Mouse (Mus musculus): ENCODE measurements around the gene Zc3h4. TPM values are rescaled to one million over a fixed set of nuclear protein-coding genes. Genes with fewer than 3 reads are reported as not detected.
A peak's percentile ranks its signal among the peaks of the same experiment; 100 is the strongest.

Zc3h4 gene
- total and polyA plus RNA-seq, 3 experiments = 32.9 to 71.8 (median 59.4) TPM

GRCm38 (mm10) chr7:16452587-16453073 lies 51.9 kb downstream of the Zc3h4 start, which contains the start of gene Tmem160 (continued):
- no peak for TF ChIP-seq ZNF384 (IDR thresholded peaks at IDR 0.05; ENCODE audit: low read depth, low read length)
- TF ChIP-seq BHLHE40 (IDR thresholded peaks at IDR 0.05; ENCODE audit: borderline replicate concordance, low read depth, low read length) = no peak
- TF ChIP-seq ZKSCAN1 (IDR thresholded peaks at IDR 0.05; ENCODE audit: low read depth, low read length) = no peak
- TF ChIP-seq E2F4 (IDR thresholded peaks at IDR 0.05; ENCODE audit: borderline replicate concordance, low read depth, low read length) = no peak
- TF ChIP-seq HCFC1 (IDR thresholded peaks at IDR 0.05; ENCODE audit: low read depth, low read length) = peak; percentile 99
- no peak for TF ChIP-seq CHD1 (IDR thresholded peaks at IDR 0.05; ENCODE audit: low read depth, low read length)
- no peak for TF ChIP-seq MAFK (IDR thresholded peaks at IDR 0.05; ENCODE audit: borderline replicate concordance, low read depth, low read length)
- no peak for TF ChIP-seq JUND (IDR thresholded peaks at IDR 0.05; ENCODE audit: low read depth, low read length)
- no peak for TF ChIP-seq UBTF (IDR thresholded peaks at IDR 0.05; ENCODE audit: borderline replicate concordance, insufficient read depth, low read depth, low read length)
- peak; percentile 80 for TF ChIP-seq SIN3A (IDR thresholded peaks at IDR 0.05; ENCODE audit: low read length)
- 0 out of 2 replicates have a peak, but pooled peaks have one; percentile 59 for TF ChIP-seq TBP (IDR thresholded peaks at IDR 0.05; ENCODE audit: low read depth, low read length)
- TF ChIP-seq ZMIZ1 (IDR thresholded peaks at IDR 0.05; ENCODE audit: low read depth, low read length) = no peak
- peak; percentile 81 for TF ChIP-seq ELF1 (IDR thresholded peaks at IDR 0.05; ENCODE audit: low read depth, low read length)
- peak; percentile 69 for TF ChIP-seq CHD2 (IDR thresholded peaks at IDR 0.05; ENCODE audit: low read length)
- no peak for TF ChIP-seq MXI1 (IDR thresholded peaks at IDR 0.05; ENCODE audit: low read depth, low read length)
- TF ChIP-seq MYC (IDR thresholded peaks at IDR 0.05; ENCODE audit: low read depth, low read length) = peak; percentile 38; the same call in 1 of the 2 replicates
- TF ChIP-seq GABPA (IDR thresholded peaks at IDR 0.05; ENCODE audit: low read depth, low read length) = no peak
- TF ChIP-seq MAX (IDR thresholded peaks at IDR 0.05; ENCODE audit: low read length) = no peak

GRCm38 (mm10) chr7:16453118-16453711 lies 52.5 kb downstream of the Zc3h4 start:
- peak overlapping the region; percentile 72 for H3K9ac ChIP-seq (ENCODE audit: control insufficient read depth, low read depth, low read length, poor library complexity, severe bottlenecking)
- H3K36me3 ChIP-seq (ENCODE audit: control insufficient read depth in 1 of 2, insufficient read depth in 2 of 2, low read length in 2 of 2) = peaks cover 0 to 5% of the 10 kb centered on the region in 2 experiments; a peak in 2 of 4 replicates
- H3K79me2 ChIP-seq (ENCODE audit: control insufficient read depth, insufficient read depth, low read length, poor library complexity) = no peaks in the 10 kb centered on the region; the same call in none of the 2 replicates
- no peaks in the 10 kb centered on the region for H3K27me3 ChIP-seq (ENCODE audit: control insufficient read depth in 1 of 2, insufficient read depth in 2 of 2, low read length in 2 of 2)
- TF ChIP-seq RCOR1 (IDR thresholded peaks at IDR 0.05; ENCODE audit: low read depth, low read length) (peak; percentile 50; the same call in 1 of the 2 replicates), NELFE (IDR thresholded peaks at IDR 0.05; ENCODE audit: low read depth, low read length) (peak; percentile 37; the same call in 1 of the 2 replicates), MEF2A (IDR thresholded peaks at IDR 0.05; ENCODE audit: extremely low read depth, insufficient replicate concordance, low read depth, low read length, poor library complexity, severe bottlenecking) (no peak), POLR2A (IDR thresholded peaks at IDR 0.05; ENCODE audit: control insufficient read depth in 1 of 2, insufficient read depth in 1 of 2, low read depth in 1 of 2, low read length in 2 of 2, poor library complexity in 1 of 2) (peak; percentile 50; a peak in 2 of 4 replicates), ELF1 (IDR thresholded peaks at IDR 0.05; ENCODE audit: low read depth, low read length) (0 out of 2 replicates have a peak, but pooled peaks have one; percentile 15), MAX (IDR thresholded peaks at IDR 0.05; ENCODE audit: low read length) (no peak)
- DNase-seq (ENCODE audit: low read depth, low spot score) = peak; percentile 89
- H3K4me1 ChIP-seq (ENCODE audit: control insufficient read depth in 1 of 2, insufficient read depth in 2 of 2, low read length in 2 of 2) = peaks cover 1 to 13% of the 10 kb centered on the region in 2 experiments; a peak in 3 of 4 replicates
- peak overlapping the region; percentile 62 to 82 for H3K4me3 ChIP-seq (ENCODE audit: control insufficient read depth in 1 of 2, insufficient read depth in 1 of 2, low read depth in 2 of 2, low read length in 2 of 2)
- no peaks in the 10 kb centered on the region for H3K9me3 ChIP-seq (replicated peaks; ENCODE audit: insufficient read depth, low read length)
- peak overlapping the region; percentile 42 for H3K27ac ChIP-seq (ENCODE audit: control insufficient read depth, low read depth, low read length)
